Mouse (Mus musculus): ENCODE measurements around the gene Dennd4c. TPM values are rescaled to one million over a fixed set of nuclear protein-coding genes. Genes with fewer than 3 reads are reported as not detected.

Dennd4c gene
- polyA plus RNA-seq, 1 experiment = 14.5 TPM

- Histone ChIP-seq H3K4me1 (ENCODE audit: control insufficient read depth, insufficient read depth, insufficient read length, low read length) (no peaks in the 10 kb centered on the region), H3K4me3 (ENCODE audit: insufficient read depth, low read depth, low read length) (no peak overlapping the region), H3K27ac (replicated peaks; ENCODE audit: low read depth, low read length) (no peak overlapping the region)
These were observed 104.6 kb downstream of the Dennd4c start for GRCm38 (mm10) chr4:86852813-86853590.

GRCm38 (mm10) chr4:86856304-86857112 lies 108.2 kb downstream of the Dennd4c start:
- Histone ChIP-seq H3K4me3 (ENCODE audit: insufficient read depth, low read depth, low read length) (peak overlapping the region; percentile 84), H3K27ac (replicated peaks; ENCODE audit: low read depth, low read length) (peak overlapping the region; percentile 81), H3K4me1 (ENCODE audit: control insufficient read depth, insufficient read depth, insufficient read length, low read length) (no peaks in the 10 kb centered on the region)

GRCm38 (mm10) chr4:86857113-86858069 lies 109.0 kb downstream of the Dennd4c start, which contains the start of gene Rps6:
TSS of gene Rps6 (minus strand) at chr4:86857412.
- Histone ChIP-seq H3K27ac (replicated peaks; ENCODE audit: low read depth, low read length) (peak within 1 kb of the TSS; percentile 97), H3K4me3 (ENCODE audit: insufficient read depth, low read depth, low read length) (peak within 1 kb of the TSS; percentile 96), H3K4me1 (ENCODE audit: control insufficient read depth, insufficient read depth, insufficient read length, low read length) (no peaks in the 10 kb centered on the region)

- Histone ChIP-seq H3K27ac (replicated peaks; ENCODE audit: low read depth, low read length) (no peak overlapping the region), H3K4me1 (ENCODE audit: control insufficient read depth, insufficient read depth, insufficient read length, low read length) (no peaks in the 10 kb centered on the region), H3K4me3 (ENCODE audit: insufficient read depth, low read depth, low read length) (peak overlapping the region; percentile 96)
These were observed 109.7 kb downstream of the Dennd4c start for GRCm38 (mm10) chr4:86858070-86858440.

GRCm38 (mm10) chr4:86864087-86864486 lies 115.7 kb downstream of the Dennd4c start:
- no peaks in the 10 kb centered on the region for H3K4me1 ChIP-seq (ENCODE audit: control insufficient read depth, insufficient read depth, insufficient read length, low read length)
- H3K4me3 ChIP-seq (ENCODE audit: insufficient read depth, low read depth, low read length) = no peak overlapping the region
- H3K27ac ChIP-seq (replicated peaks; ENCODE audit: low read depth, low read length) = no peak overlapping the region

- Histone ChIP-seq H3K27ac (replicated peaks; ENCODE audit: low read depth, low read length) (no peak overlapping the region), H3K4me1 (ENCODE audit: control insufficient read depth, insufficient read depth, insufficient read length, low read length) (no peaks in the 10 kb centered on the region; the same call in 1 of the 2 replicates), H3K4me3 (ENCODE audit: insufficient read depth, low read depth, low read length) (no peak overlapping the region)
These were observed 123.6 kb downstream of the Dennd4c start for GRCm38 (mm10) chr4:86871988-86872387.

- no peak overlapping the region for H3K27ac ChIP-seq (replicated peaks; ENCODE audit: low read depth, low read length)
- H3K4me3 ChIP-seq (ENCODE audit: insufficient read depth, low read depth, low read length) = no peak overlapping the region
- H3K4me1 ChIP-seq (ENCODE audit: control insufficient read depth, insufficient read depth, insufficient read length, low read length) = no peaks in the 10 kb centered on the region; the same call in 1 of the 2 replicates
These were observed 124.7 kb downstream of the Dennd4c start for GRCm38 (mm10) chr4:86873072-86873471.

GRCm38 (mm10) chr4:86874146-86874847 lies 125.9 kb downstream of the Dennd4c start, which contains the start of gene Acer2:
TSS of gene Acer2 (plus strand) at chr4:86874396.
- H3K27ac ChIP-seq (replicated peaks; ENCODE audit: low read depth, low read length) = peak within 1 kb of the TSS; percentile 53
- no peaks in the 10 kb centered on the region; the same call in 1 of the 2 replicates for H3K4me1 ChIP-seq (ENCODE audit: control insufficient read depth, insufficient read depth, insufficient read length, low read length)

GRCm38 (mm10) chr4:86879477-86879876 lies 131.1 kb downstream of the Dennd4c start:
- H3K4me3 ChIP-seq (ENCODE audit: insufficient read depth, low read depth, low read length) = no peak overlapping the region
- H3K27ac ChIP-seq (replicated peaks; ENCODE audit: low read depth, low read length) = no peak overlapping the region
- H3K4me1 ChIP-seq (ENCODE audit: control insufficient read depth, insufficient read depth, insufficient read length, low read length) = no peaks in the 10 kb centered on the region; the same call in 1 of the 2 replicates

More at GRCm38 (mm10) chr4:86874146-86874847, 125.9 kb downstream of the Dennd4c start, which contains the start of gene Acer2:
- H3K4me3 ChIP-seq (ENCODE audit: insufficient read depth, low read depth, low read length) = peak within 1 kb of the TSS; percentile 74

GRCm38 (mm10) chr4:86881178-86881577 lies 132.8 kb downstream of the Dennd4c start:
- no peak overlapping the region for H3K27ac ChIP-seq (replicated peaks; ENCODE audit: low read depth, low read length)
- H3K4me3 ChIP-seq (ENCODE audit: insufficient read depth, low read depth, low read length) = no peak overlapping the region
- peaks cover 6% of the 10 kb centered on the region for H3K4me1 ChIP-seq (ENCODE audit: control insufficient read depth, insufficient read depth, insufficient read length, low read length)

GRCm38 (mm10) chr4:86882413-86882812 lies 134.1 kb downstream of the Dennd4c start:
- Histone ChIP-seq H3K4me1 (ENCODE audit: control insufficient read depth, insufficient read depth, insufficient read length, low read length) (peaks cover 12% of the 10 kb centered on the region), H3K27ac (replicated peaks; ENCODE audit: low read depth, low read length) (0 out of 2 replicates have a peak overlapping the region, but pooled peaks have one; percentile 21), H3K4me3 (ENCODE audit: insufficient read depth, low read depth, low read length) (no peak overlapping the region)

- Histone ChIP-seq H3K4me1 (ENCODE audit: control insufficient read depth, insufficient read depth, insufficient read length, low read length) (peaks cover 12% of the 10 kb centered on the region), H3K27ac (replicated peaks; ENCODE audit: low read depth, low read length) (no peak overlapping the region), H3K4me3 (ENCODE audit: insufficient read depth, low read depth, low read length) (no peak overlapping the region)
These were observed 136.6 kb downstream of the Dennd4c start for GRCm38 (mm10) chr4:86884945-86885344.

- peaks cover 12% of the 10 kb centered on the region for H3K4me1 ChIP-seq (ENCODE audit: control insufficient read depth, insufficient read depth, insufficient read length, low read length)
- H3K27ac ChIP-seq (replicated peaks; ENCODE audit: low read depth, low read length) = peak overlapping the region; percentile 92
- peak overlapping the region; percentile 48 for H3K4me3 ChIP-seq (ENCODE audit: insufficient read depth, low read depth, low read length)
These were observed 137.4 kb downstream of the Dennd4c start for GRCm38 (mm10) chr4:86885790-86886159.
